Mouse (Mus musculus) hindbrain, postnatal 0 days (tissue): ENCODE data around the gene Zzz3. TPM values are rescaled to one million over a fixed set of nuclear protein-coding genes. Genes with fewer than 3 reads are reported as not detected.

ENCODE experiments used
- ATAC-seq: fragments of 200-750 bp; cut with Nextera tagmentation; 2 replicates; pipeline ENCODE4 v1.8.0; 2017; ENCODE audit warnings: mild to moderate bottlenecking, moderate TSS enrichment, moderate library complexity
- DNase-seq: peaks from one replicate; pipeline ENCODE4 v3.0.0-alpha.2; 2015; ENCODE audit warnings: low spot score
- H3K27ac ChIP-seq: fragments of 300-500 bp; sonication (generic); 2 replicates; pipeline ENCODE4 v1.5.1; 2014; ENCODE audit warnings: mild to moderate bottlenecking
- H3K27me3 ChIP-seq: fragments of 300-500 bp; sonication (generic); 2 replicates; pipeline ENCODE4 v1.6.1; 2014; ENCODE audit warnings: low read length, mixed read lengths; ENCODE audit not compliant: insufficient read depth
- H3K36me3 ChIP-seq: fragments of 300-500 bp; sonication (generic); 2 replicates; pipeline ENCODE4 v1.6.1; 2014; ENCODE audit warnings: low read length, mixed read lengths; ENCODE audit not compliant: insufficient read depth
- H3K4me1 ChIP-seq: fragments of 300-500 bp; sonication (generic); 2 replicates; pipeline ENCODE4 v1.6.1; 2014; ENCODE audit warnings: antibody characterized with exemption, low read length, mixed read lengths; ENCODE audit not compliant: insufficient read depth
- H3K4me2 ChIP-seq: fragments of 300-500 bp; sonication (generic); 2 replicates; pipeline ENCODE4 v1.6.1; 2014; ENCODE audit warnings: low read depth, mild to moderate bottlenecking, low read length, moderate library complexity, mixed read lengths
- H3K4me3 ChIP-seq: fragments of 300-500 bp; sonication (generic); 2 replicates; pipeline ENCODE4 v1.5.1; 2014; ENCODE audit warnings: low read length
- H3K9ac ChIP-seq: fragments of 300-500 bp; sonication (generic); replicated peaks from 2 replicates; pipeline ENCODE4 v1.6.1; 2014; ENCODE audit warnings: mild to moderate bottlenecking, low read length, moderate library complexity, mixed read lengths
- H3K9me3 ChIP-seq: fragments of 300-500 bp; sonication (generic); 2 replicates; pipeline ENCODE4 v1.6.1; 2016; ENCODE audit warnings: low read length, mixed read lengths
- CTCF ChIP-seq: IDR thresholded peaks from 2 replicates; pipeline ENCODE4 v1.5.1; 2016; ENCODE audit warnings: antibody characterized with exemption, control low read depth, low read depth
- WGBS: fragments of 180-500 bp; shearing (Covaris S2); extraction: QIAGEN DNeasy Blood & Tissue Kit; methylation state at CpG from one replicate; pipeline ENCODE4 v1.1.7; 2014; 5-methylcytosine and 5-hydroxymethylcytosine counted together
- polyA plus RNA-seq: library from polyadenylated mRNA; unstranded; fragments of >200 nt; fragmentation: Nextera tagmentation; extraction: Ambion mirVana; gene quantifications from 2 replicates; pipeline ENCODE4 v1.2.1, GENCODE M21; 2015
- total RNA-seq: library from RNA; depleted of rRNA; stranded (reverse); fragments of >200 nt; gene quantifications from 2 replicates; pipeline ENCODE4 v1.2.3, GENCODE M21; 2014; rRNA removed

Zzz3 gene
- total and polyA plus RNA-seq, 2 experiments from 2014 or later: 20.9 to 33.3 TPM

- Histone ChIP-seq H3K27me3 (no peaks in the 10 kb centered on the region), H3K36me3 (no peaks in the 10 kb centered on the region), H3K27ac (no peak overlapping the region), H3K4me2 (no peak overlapping the region), H3K9ac (no peak overlapping the region), H3K9me3 (no peaks in the 10 kb centered on the region), H3K4me3 (no peak overlapping the region), H3K4me1 (no peaks in the 10 kb centered on the region)
- no peak for TF ChIP-seq CTCF
- ATAC-seq (no peak), DNase-seq (no peak)
- WGBS: 92% methylated on average over 2 of the region's 2 CpGs
Observed at GRCm38 (mm10) chr3:152497842-152498241, 102.6 kb downstream of the Zzz3 start.

GRCm38 (mm10) chr3:152498968-152499696 is 103.9 kb downstream of the Zzz3 start:
- Histone ChIP-seq H3K9ac (no peak overlapping the region), H3K9me3 (no peaks in the 10 kb centered on the region), H3K27me3 (no peaks in the 10 kb centered on the region), H3K4me3 (no peak overlapping the region), H3K4me2 (no peak overlapping the region), H3K4me1 (no peaks in the 10 kb centered on the region), H3K36me3 (no peaks in the 10 kb centered on the region), H3K27ac (no peak overlapping the region)
- 78% methylated on average over 2 of the region's 2 CpGs for WGBS
- DNase-seq: no peak
- no peak for TF ChIP-seq CTCF
- no peak for ATAC-seq

- Histone ChIP-seq H3K4me3 (no peak overlapping the region), H3K4me1 (no peaks in the 10 kb centered on the region), H3K36me3 (no peaks in the 10 kb centered on the region), H3K27me3 (no peaks in the 10 kb centered on the region), H3K4me2 (no peak overlapping the region), H3K27ac (no peak overlapping the region), H3K9ac (no peak overlapping the region), H3K9me3 (no peaks in the 10 kb centered on the region)
- DNase-seq (no peak), ATAC-seq (no peak)
- no peak for TF ChIP-seq CTCF
- WGBS: 43% methylated on average over 8 of the region's 8 CpGs
Observed at GRCm38 (mm10) chr3:152507900-152508299, 112.6 kb downstream of the Zzz3 start.

GRCm38 (mm10) chr3:152508419-152508993 is 113.2 kb downstream of the Zzz3 start:
- Histone ChIP-seq H3K4me3 (no peak overlapping the region), H3K4me1 (no peaks in the 10 kb centered on the region), H3K27me3 (no peaks in the 10 kb centered on the region), H3K9ac (no peak overlapping the region), H3K9me3 (no peaks in the 10 kb centered on the region), H3K27ac (no peak overlapping the region), H3K36me3 (no peaks in the 10 kb centered on the region), H3K4me2 (no peak overlapping the region)
- ATAC-seq: peak; percentile 72
- no peak for DNase-seq
- no peak for TF ChIP-seq CTCF
- WGBS: 26% methylated on average over 12 of the region's 12 CpGs

GRCm38 (mm10) chr3:152509268-152509667 is 114.0 kb downstream of the Zzz3 start:
- no peaks in the 10 kb centered on the region for H3K27me3 ChIP-seq
- no peaks in the 10 kb centered on the region for H3K36me3 ChIP-seq
- no peak overlapping the region for H3K9ac ChIP-seq
- DNase-seq (no peak), ATAC-seq (no peak)
- no peak for TF ChIP-seq CTCF
- H3K27ac ChIP-seq: no peak overlapping the region
- H3K4me2 ChIP-seq: no peak overlapping the region
- H3K4me1 ChIP-seq: no peaks in the 10 kb centered on the region
- H3K4me3 ChIP-seq: no peak overlapping the region
- WGBS: 74% methylated on average over 7 of the region's 7 CpGs
- H3K9me3 ChIP-seq: no peaks in the 10 kb centered on the region

Other genes with a start within 250 kb of the Zzz3 start
- 3.1 and 6.7 TPM in 2 replicates for gene Gipc2, start 229.2 kb upstream of the Zzz3 start, total RNA-seq
- gene Gipc2, start 229.2 kb upstream of the Zzz3 start, polyA plus RNA-seq: 12.8 and 15.6 TPM in 2 replicates
- 26.5 and 40.8 TPM in 2 replicates for gene Dnajb4, start 185.2 kb upstream of the Zzz3 start, total RNA-seq
- 47.8 and 49.0 TPM in 2 replicates for gene Dnajb4, start 185.2 kb upstream of the Zzz3 start, polyA plus RNA-seq
- gene Fubp1, start 185.1 kb upstream of the Zzz3 start, total RNA-seq: 139 and 148 TPM in 2 replicates
- gene Fubp1, start 185.1 kb upstream of the Zzz3 start, polyA plus RNA-seq: 130 and 139 TPM in 2 replicates
- gene Nexn, start 129.1 kb upstream of the Zzz3 start, total RNA-seq: 0.37 and 6.4 TPM in 2 replicates
- 2.5 and 3.4 TPM in 2 replicates for gene Nexn, start 129.1 kb upstream of the Zzz3 start, polyA plus RNA-seq
- 13.6 and 16.7 TPM in 2 replicates for gene Miga1, start 55.1 kb upstream of the Zzz3 start, total RNA-seq
- gene Miga1, start 55.1 kb upstream of the Zzz3 start, polyA plus RNA-seq: 21.1 and 22.5 TPM in 2 replicates
- 51.5 and 74.1 TPM in 2 replicates for gene Usp33, start 49.0 kb upstream of the Zzz3 start, total RNA-seq
- 63.5 and 64.8 TPM in 2 replicates for gene Usp33, start 49.0 kb upstream of the Zzz3 start, polyA plus RNA-seq